Mouse (Mus musculus): ENCODE data around the gene Lgi2. TPM values are rescaled to one million over a fixed set of nuclear protein-coding genes. Genes with fewer than 3 reads are reported as not detected.

Gene Lgi2
- polyA plus RNA-seq, 1 experiment = 1.4 TPM

Other genes starting within 250 kb of the Lgi2 start
- 14.9 and 19.0 TPM in 2 replicates for gene Sod3, start 202.7 kb downstream of the Lgi2 start, polyA plus RNA-seq (2012; rRNA removed)
- gene Ccdc149, start 94.9 kb downstream of the Lgi2 start, polyA plus RNA-seq (2012; rRNA removed) = 2.1 and 2.4 TPM in 2 replicates
- gene Sepsecs, start 103.2 kb upstream of the Lgi2 start, polyA plus RNA-seq (2012; rRNA removed) = 6.3 and 10.8 TPM in 2 replicates
- 16.5 and 52.1 TPM in 2 replicates for gene Pi4k2b, start 175.1 kb upstream of the Lgi2 start, polyA plus RNA-seq (2012; rRNA removed)
- 4.9 and 7.2 TPM in 2 replicates for gene Zcchc4, start 208.9 kb upstream of the Lgi2 start, polyA plus RNA-seq (2012; rRNA removed)